Mouse (Mus musculus) C2C12 (cell line): ENCODE data around the gene Cpt2. TPM values are rescaled to one million over a fixed set of nuclear protein-coding genes. Genes with fewer than 3 reads are reported as not detected.
A peak's percentile ranks its signal among the peaks of the same experiment; 100 is the strongest.

Experiments
- H3K27me3 ChIP-seq: one replicate; pipeline ENCODE4 v1.6.1; 2011; ENCODE audit not compliant: control insufficient read depth, insufficient read depth, insufficient read length
- H3K36me3 ChIP-seq: one replicate; pipeline ENCODE4 v1.6.1; 2011; ENCODE audit not compliant: control insufficient read depth, insufficient read depth
- H3K4me3 ChIP-seq: one replicate; pipeline ENCODE4 v1.5.1; 2011; ENCODE audit warnings: mild to moderate bottlenecking, control low read depth; ENCODE audit not compliant: poor library complexity, insufficient read depth, severe bottlenecking
- H3K79me2 ChIP-seq: one replicate; pipeline ENCODE4 v1.6.1; 2011; ENCODE audit not compliant: control insufficient read depth, insufficient read depth
- H3K79me3 ChIP-seq: one replicate; pipeline ENCODE4 v1.6.1; 2011; ENCODE audit warnings: low read depth, control low read depth
- H3ac ChIP-seq: one replicate; pipeline ENCODE3; 2011; ENCODE audit warnings: low read depth; ENCODE audit not compliant: control insufficient read depth, insufficient read length
- CEBPB ChIP-seq: IDR thresholded peaks from one replicate; pipeline ENCODE4 v1.6.1; 2011; ENCODE audit warnings: low read depth, mild to moderate bottlenecking, control low read depth, moderate library complexity
- CTCF ChIP-seq: IDR thresholded peaks from one replicate; pipeline ENCODE4 v1.5.1; 2011; ENCODE audit not compliant: control insufficient read depth, insufficient read depth, insufficient read length
- FOSL1 ChIP-seq: IDR thresholded peaks from one replicate; pipeline ENCODE4 v1.8.0; 2011; ENCODE audit warnings: mild to moderate bottlenecking, low read length; ENCODE audit not compliant: poor library complexity, insufficient read depth, severe bottlenecking
- MAX ChIP-seq: IDR thresholded peaks from one replicate; pipeline ENCODE4 v1.6.1; 2011; ENCODE audit warnings: mild to moderate bottlenecking, control low read depth
- MYOD1 ChIP-seq: IDR thresholded peaks from one replicate; pipeline ENCODE4 v1.6.1; 2011; ENCODE audit warnings: low read depth; ENCODE audit not compliant: control insufficient read depth, insufficient read length
- MYOG ChIP-seq: IDR thresholded peaks from one replicate; pipeline ENCODE4 v1.6.1; 2011; ENCODE audit not compliant: control insufficient read depth, insufficient read length; ENCODE audit errors: extremely low read depth
- USF1 ChIP-seq: IDR thresholded peaks from one replicate; pipeline ENCODE4 v1.6.1; 2011; ENCODE audit warnings: low read depth, mild to moderate bottlenecking, control low read depth, moderate library complexity
- polyA plus RNA-seq: library from polyadenylated mRNA; unstranded; fragments of >200 nt; fragmentation: generic; extraction: Trizol; gene quantifications from one replicate; pipeline ENCODE4 v1.2.1, GENCODE M21; 2012; ENCODE audit warnings: missing spikeins

The Cpt2 gene
- polyA plus RNA-seq, 1 experiment: 18.8 TPM

GRCm38 (mm10) chr4:107944141-107944540 is 20.7 kb upstream of the Cpt2 start:
- peaks cover 6% of the 10 kb centered on the region for H3K27me3 ChIP-seq
- H3ac ChIP-seq: no peak overlapping the region
- TF ChIP-seq CTCF: no peak
- TF ChIP-seq MAX: no peak
- no peak for TF ChIP-seq FOSL1
- no peak for TF ChIP-seq USF1
- no peak for TF ChIP-seq MYOG
- TF ChIP-seq MYOD1: no peak
- no peak for TF ChIP-seq CEBPB
- no peaks in the 10 kb centered on the region for H3K36me3 ChIP-seq
- no peaks in the 10 kb centered on the region for H3K79me3 ChIP-seq
- no peak overlapping the region for H3K4me3 ChIP-seq
- no peaks in the 10 kb centered on the region for H3K79me2 ChIP-seq

GRCm38 (mm10) chr4:107942741-107943140 is 19.3 kb upstream of the Cpt2 start:
- H3K27me3 ChIP-seq: no peaks in the 10 kb centered on the region
- H3K79me2 ChIP-seq: no peaks in the 10 kb centered on the region
- H3K4me3 ChIP-seq: no peak overlapping the region
- no peak overlapping the region for H3ac ChIP-seq
- no peaks in the 10 kb centered on the region for H3K36me3 ChIP-seq
- TF ChIP-seq CEBPB (no peak), MYOG (no peak), MAX (no peak), CTCF (no peak), MYOD1 (no peak)
- H3K79me3 ChIP-seq: no peaks in the 10 kb centered on the region

GRCm38 (mm10) chr4:107938124-107938523 is 14.7 kb upstream of the Cpt2 start:
- Histone ChIP-seq H3K4me3 (no peak overlapping the region), H3K79me3 (no peaks in the 10 kb centered on the region), H3ac (no peak overlapping the region), H3K79me2 (no peaks in the 10 kb centered on the region), H3K36me3 (no peaks in the 10 kb centered on the region), H3K27me3 (no peaks in the 10 kb centered on the region)
- TF ChIP-seq MYOG (no peak), FOSL1 (no peak), CEBPB (no peak), CTCF (no peak), USF1 (no peak), MAX (no peak), MYOD1 (no peak)

- no peak for TF ChIP-seq MYOD1
- peak; percentile 2 for TF ChIP-seq CTCF
- no peak for TF ChIP-seq FOSL1
- Histone ChIP-seq H3ac (no peak overlapping the region), H3K4me3 (no peak overlapping the region), H3K36me3 (no peaks in the 10 kb centered on the region), H3K79me2 (no peaks in the 10 kb centered on the region), H3K27me3 (no peaks in the 10 kb centered on the region), H3K79me3 (no peaks in the 10 kb centered on the region)
Observed at GRCm38 (mm10) chr4:107937338-107937737, 13.9 kb upstream of the Cpt2 start.

- Histone ChIP-seq H3K36me3 (no peaks in the 10 kb centered on the region), H3K4me3 (no peak overlapping the region), H3ac (no peak overlapping the region), H3K79me3 (no peaks in the 10 kb centered on the region), H3K79me2 (no peaks in the 10 kb centered on the region), H3K27me3 (peaks cover 5% of the 10 kb centered on the region)
- TF ChIP-seq FOSL1: no peak
Observed at GRCm38 (mm10) chr4:107935254-107935653, 11.8 kb upstream of the Cpt2 start.

- H3ac ChIP-seq: no peak overlapping the region
- H3K27me3 ChIP-seq: peaks cover 16% of the 10 kb centered on the region
- no peaks in the 10 kb centered on the region for H3K36me3 ChIP-seq
- H3K79me3 ChIP-seq: no peaks in the 10 kb centered on the region
- TF ChIP-seq MYOD1 (no peak), MAX (no peak), FOSL1 (no peak), CEBPB (no peak), CTCF (no peak), USF1 (no peak), MYOG (no peak)
- no peaks in the 10 kb centered on the region for H3K79me2 ChIP-seq
- H3K4me3 ChIP-seq: no peak overlapping the region
Observed at GRCm38 (mm10) chr4:107933239-107933638, 9.8 kb upstream of the Cpt2 start.
